Mouse (Mus musculus) T-cell, adult 66 days (primary cell): ENCODE measurements around the gene Ticrr. TPM values are rescaled to one million over a fixed set of nuclear protein-coding genes. Genes with fewer than 3 reads are reported as not detected.

Experiments used
- total RNA-seq, 2 experiments: library from RNA; stranded (reverse); gene quantifications; 3 replicates in 1 of 2; 4 replicates in 1 of 2; pipeline ENCODE4 v1.2.4; 2023

Ticrr gene
- 1 to 10 TPM; 2.6 to 3.3 TPM for total RNA-seq

DNA sequence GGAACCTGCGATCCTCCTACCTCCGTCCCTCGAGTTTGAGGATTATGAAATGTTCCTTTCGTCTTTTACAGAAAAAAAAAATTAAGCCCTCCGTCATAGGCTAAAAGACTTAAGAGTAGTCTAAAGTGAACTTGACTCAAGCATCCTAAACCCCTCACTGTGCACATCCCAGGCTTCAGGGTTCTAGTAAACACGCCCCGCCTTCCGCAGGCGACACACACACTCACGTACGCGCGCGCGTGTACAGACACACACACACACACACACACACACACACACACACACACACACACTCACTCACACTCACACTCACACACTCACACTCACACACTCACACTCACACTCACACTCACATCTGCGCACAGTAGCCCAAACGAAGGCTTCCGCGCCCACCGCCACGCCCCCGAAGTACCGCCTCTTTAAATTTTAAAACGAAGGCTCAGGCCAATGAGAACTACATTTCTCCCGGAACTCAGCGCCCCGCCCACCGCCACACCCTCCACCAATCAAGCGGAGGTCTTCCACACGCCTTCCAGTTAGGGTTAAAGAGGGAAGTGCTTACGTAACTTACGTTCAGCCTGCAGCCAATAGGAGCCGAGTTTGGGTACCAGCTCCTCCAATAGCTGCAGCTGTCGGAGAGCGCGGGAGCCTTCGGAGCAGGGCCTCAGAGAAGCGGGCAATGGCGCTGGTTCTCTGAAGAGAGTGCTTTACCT, at the start of gene Ticrr:
Ticrr (plus strand) TSS at position 619 of the 713 bp plus-strand sequence.

DNA sequence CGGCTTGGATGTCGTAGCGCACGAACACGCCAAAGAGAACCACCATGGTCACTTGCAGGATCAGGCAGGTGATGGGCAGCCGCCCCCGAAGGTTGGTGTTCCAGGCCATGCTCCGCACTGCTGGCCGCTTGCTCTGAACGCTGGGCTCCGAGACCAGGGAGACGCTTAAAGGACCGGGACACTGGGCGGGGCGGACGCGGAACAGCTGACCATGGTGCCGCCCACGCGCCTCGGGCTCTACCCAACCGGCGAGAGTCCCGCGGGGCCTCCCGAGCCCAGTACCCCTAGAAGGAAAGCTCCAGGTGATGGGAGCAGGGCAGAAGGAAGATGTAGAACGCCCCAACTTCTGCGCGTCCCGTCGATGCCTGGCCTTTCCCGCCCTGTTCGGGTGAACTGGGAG, 42.6 kb upstream of the Ticrr start, which contains the start of gene Rhcg:
Rhcg (minus strand) TSS at position 240 of the 400 bp plus-strand sequence.

DNA sequence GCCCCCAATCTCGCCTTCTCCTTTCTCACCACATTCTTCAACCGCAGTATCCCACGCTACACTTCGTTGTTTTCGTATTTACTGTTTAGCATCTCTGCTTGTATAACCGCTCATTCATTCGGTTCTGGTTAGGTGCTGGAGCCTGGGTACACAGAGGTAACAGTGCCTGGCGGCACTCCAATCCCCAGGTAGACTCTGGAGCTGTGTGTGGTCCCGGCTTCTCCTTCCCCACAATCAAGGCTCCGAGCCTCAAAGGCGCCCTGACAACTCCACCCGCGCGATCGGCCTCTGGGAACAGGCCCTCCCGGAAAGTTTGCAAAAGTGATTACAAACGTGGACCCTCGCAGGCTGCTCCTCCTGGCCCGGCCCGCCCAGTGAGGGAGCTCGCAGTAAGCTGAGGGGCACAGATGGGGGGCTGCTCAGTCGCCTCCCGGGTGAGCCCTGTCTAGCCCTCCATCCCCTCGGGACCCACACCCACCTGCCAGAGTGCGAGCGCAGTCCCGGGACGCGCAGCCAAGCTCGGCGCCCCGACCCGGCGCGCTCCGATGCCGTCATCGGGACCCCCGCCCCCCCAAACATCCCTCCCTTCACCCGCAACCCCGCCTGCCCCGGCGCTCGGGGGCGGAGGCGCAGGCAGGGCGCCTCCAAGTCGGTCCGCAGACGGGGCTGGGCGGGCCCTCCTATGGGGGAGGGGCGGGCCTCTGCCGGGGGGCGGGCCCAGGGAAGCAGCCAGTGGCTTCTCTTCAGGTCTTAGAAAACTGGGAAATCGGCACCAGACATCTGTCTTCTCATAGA, 55.4 kb downstream of the Ticrr start, which contains the start of gene Kif7:
Kif7 (minus strand) TSS at position 534 of the 795 bp plus-strand sequence.

DNA sequence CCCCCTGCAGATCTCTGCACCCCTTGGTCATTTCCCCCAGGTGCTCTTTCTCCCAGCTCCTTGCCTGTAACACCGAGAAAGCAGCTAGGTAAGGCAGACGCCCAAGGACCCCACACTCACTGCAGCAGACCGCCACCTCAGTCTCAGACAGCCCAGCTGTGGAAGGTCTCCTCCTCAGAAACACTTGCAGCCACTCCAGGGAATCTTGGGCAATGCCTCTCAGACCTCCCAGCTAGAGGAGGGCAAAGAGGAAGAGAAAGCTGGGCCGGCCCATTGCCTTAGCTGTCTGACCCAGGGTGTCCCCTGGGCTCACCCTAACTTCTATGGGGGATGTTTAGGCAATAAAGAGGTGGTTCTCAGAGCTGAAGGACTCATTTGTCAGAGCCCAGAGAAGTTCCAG, 72.6 kb downstream of the Ticrr start, which contains the start of gene Plin1:
Plin1 (minus strand) TSS at position 282 of the 400 bp plus-strand sequence.

DNA sequence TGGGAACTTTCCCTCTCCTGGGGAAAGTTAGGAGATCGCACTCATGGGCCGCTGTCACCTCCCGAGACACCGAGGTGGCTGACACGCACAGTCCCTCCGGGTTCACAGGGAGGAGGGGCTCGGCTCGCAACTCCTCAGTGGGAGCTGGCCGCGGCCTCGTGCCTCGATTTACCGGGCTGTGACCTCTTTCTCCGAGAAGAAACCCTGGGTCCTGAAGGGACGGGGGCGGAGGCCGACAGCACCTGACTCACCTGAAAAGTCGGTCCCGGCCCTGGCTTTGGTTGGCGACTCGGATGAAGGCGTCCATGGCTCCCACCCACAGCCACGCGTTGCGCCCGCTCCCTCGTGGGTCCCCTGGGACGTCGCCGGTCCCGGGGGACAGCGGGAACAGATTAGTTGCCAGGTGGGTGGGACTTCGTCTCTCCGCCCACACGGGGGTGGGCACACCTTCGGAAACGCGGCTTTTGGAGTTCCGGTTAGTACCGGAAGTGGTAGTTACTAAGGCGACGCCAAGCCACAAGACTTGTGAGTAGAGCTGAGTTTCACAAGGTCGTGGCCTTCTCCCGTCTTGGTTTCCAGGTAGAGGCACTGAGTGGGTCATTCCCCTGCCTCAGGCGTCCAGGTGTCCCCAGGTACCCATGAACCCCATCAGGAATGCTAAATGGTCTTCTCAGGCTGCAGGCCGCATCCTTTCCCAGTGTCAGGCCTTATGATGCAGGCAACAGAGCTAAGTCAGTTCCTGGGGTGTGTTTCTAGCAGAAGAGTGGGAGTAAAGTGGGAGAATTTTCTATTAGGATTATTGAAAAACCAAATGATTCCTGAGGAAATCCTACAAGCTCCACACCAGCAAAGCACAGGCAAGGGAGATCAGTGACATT, 82.9 kb downstream of the Ticrr start, which contains the start of the genes Pex11a and Wdr93:
Pex11a (minus strand) TSS at position 473 of the 878 bp plus-strand sequence.
Wdr93 (plus strand) TSS at position 505 of the 878 bp plus-strand sequence.

Other genes with a start within 250 kb of the Ticrr start
- 100 to 1,000 TPM; 138 to 150 TPM for gene Polg, start 193.8 kb upstream of the Ticrr start, total RNA-seq
- gene Rhcg, start 42.5 kb upstream of the Ticrr start, total RNA-seq: not detected
- 1 to 10 TPM; 3.2 to 4.7 TPM for gene Kif7, start 55.5 kb downstream of the Ticrr start, total RNA-seq
- gene Plin1, start 72.7 kb downstream of the Ticrr start, total RNA-seq: not detected
- 1 to 10 TPM; 1.2 to 1.3 TPM for gene Pex11a, start 82.9 kb downstream of the Ticrr start, total RNA-seq
- gene Wdr93, start 83.0 kb downstream of the Ticrr start, total RNA-seq: not detected
- gene Mesp1, start 133.6 kb downstream of the Ticrr start, total RNA-seq: not detected
- gene Mesp2, start 150.5 kb downstream of the Ticrr start, total RNA-seq: under 1 TPM in 1 of 2 experiments, not detected in 1; 0.30 TPM
- gene Anpep, start 200.9 kb downstream of the Ticrr start, total RNA-seq: under 1 TPM in 1 of 2 experiments, not detected in 1; 0.35 TPM